Comparison of ENCODE assay signal across 8 mouse cellular contexts in genomic region chr11:60536180-60536858, GRCm38 (mm10). TPM values are rescaled to one million over a fixed set of nuclear protein-coding genes. Genes with fewer than 3 reads are reported as not detected.
DNase-seq lines count a peak whose midpoint lies in the region; ATAC-seq and TF ChIP-seq lines count a peak whose summit lies in the region.

Alkbh5 (plus strand) TSS chr11:60536381.

- peak within 1 kb of the TSS; percentile 98 for H3K27ac ChIP-seq in forebrain, embryonic 13.5 days
- H3K27ac ChIP-seq in heart, postnatal 0 days (ENCODE audit: low read depth), result peak within 1 kb of the TSS; percentile 99
- peak within 1 kb of the TSS; percentile 97 for H3K27ac ChIP-seq in liver, postnatal 0 days (ENCODE audit: low read depth)
- peak within 1 kb of the TSS; percentile 99 for H3K27ac ChIP-seq in neural tube, embryonic 13.5 days (replicated peaks)

- no peak for ATAC-seq in cerebellum, adult (ENCODE audit: insufficient number of reproducible peaks, low FRiP score, low TSS enrichment)
- ATAC-seq in forebrain, embryonic 13.5 days, result no peak
- no peak for ATAC-seq in heart, postnatal 0 days (ENCODE audit: insufficient read depth, low read depth)
- ATAC-seq in liver, postnatal 0 days, result no peak
- peak; percentile 21; the same call in 1 of the 2 replicates for ATAC-seq in neural tube, embryonic 13.5 days (ENCODE audit: low read depth)

- no peak for TF ChIP-seq CTCF in heart, postnatal 0 days (IDR thresholded peaks at IDR 0.05; ENCODE audit: low read depth)
- TF ChIP-seq CTCF in liver, postnatal 0 days (IDR thresholded peaks at IDR 0.05; ENCODE audit: low read depth), result no peak

- peak; percentile 31 for DNase-seq in cerebellum, adult 11 months
- DNase-seq in c-Kit-negative CD71-positive TER-119-positive erythroid progenitor cells, embryonic 14.5 days (ENCODE audit: low read depth, low spot score), result peak; percentile 54
- peak; percentile 37 for DNase-seq in heart, postnatal 0 days (ENCODE audit: low spot score)
- DNase-seq in layer of hippocampus, adult 18-20 months (ENCODE audit: low spot score in 2 of 2), result no peak
- peak; percentile 28 for DNase-seq in liver, postnatal 0 days

- WGBS in forebrain, embryonic 13.5 days, result 15% methylated on average over 9 of the region's 9 CpGs
- WGBS in heart, postnatal 0 days, result 20% methylated on average over 9 of the region's 9 CpGs
- WGBS in liver, postnatal 0 days (ENCODE audit: insufficient replicate concordance), result 32% methylated on average over 9 of the region's 9 CpGs
- WGBS in neural tube, embryonic 13.5 days, result 19% methylated on average over 9 of the region's 9 CpGs

- H3K9me3 ChIP-seq in forebrain, embryonic 13.5 days (replicated peaks), result no peaks in the 10 kb centered on the region
- H3K9me3 ChIP-seq in heart, postnatal 0 days (replicated peaks; ENCODE audit: control insufficient read depth, low read length), result no peaks in the 10 kb centered on the region
- H3K9me3 ChIP-seq in liver, postnatal 0 days (ENCODE audit: low read length), result no peaks in the 10 kb centered on the region
- H3K9me3 ChIP-seq in neural tube, embryonic 13.5 days, result no peaks in the 10 kb centered on the region

- H3K4me3 ChIP-seq in forebrain, embryonic 13.5 days, result peak within 1 kb of the TSS; percentile 93
- H3K4me3 ChIP-seq in heart, postnatal 0 days (ENCODE audit: low read depth, low read length), result peak within 1 kb of the TSS; percentile 95
- H3K4me3 ChIP-seq in liver, postnatal 0 days (ENCODE audit: low read depth, low read length), result peak within 1 kb of the TSS; percentile 64
- peak within 1 kb of the TSS; percentile 92 for H3K4me3 ChIP-seq in neural tube, embryonic 13.5 days

- no peaks in the 10 kb centered on the region; the same call in 1 of the 2 replicates for H3K36me3 ChIP-seq in forebrain, embryonic 13.5 days (ENCODE audit: poor library complexity, severe bottlenecking)
- H3K36me3 ChIP-seq in heart, postnatal 0 days (replicated peaks; ENCODE audit: control insufficient read depth, insufficient read depth, low read length), result no peaks in the 10 kb centered on the region
- H3K36me3 ChIP-seq in liver, postnatal 0 days (replicated peaks; ENCODE audit: insufficient read depth, low read length), result 0 out of 2 replicates have a peak, but pooled peaks cover 2% of the 10 kb centered on the region
- H3K36me3 ChIP-seq in neural tube, embryonic 13.5 days, result no peaks in the 10 kb centered on the region

- no peaks in the 10 kb centered on the region for H3K27me3 ChIP-seq in forebrain, embryonic 13.5 days
- H3K27me3 ChIP-seq in heart, postnatal 0 days (ENCODE audit: control insufficient read depth, insufficient read depth, low read length), result no peaks in the 10 kb centered on the region
- H3K27me3 ChIP-seq in liver, postnatal 0 days (ENCODE audit: insufficient read depth, low read length), result no peaks in the 10 kb centered on the region
- H3K27me3 ChIP-seq in neural tube, embryonic 13.5 days, result no peaks in the 10 kb centered on the region

- peak within 1 kb of the TSS; percentile 88 for H3K9ac ChIP-seq in forebrain, embryonic 13.5 days
- H3K9ac ChIP-seq in heart, postnatal 0 days (replicated peaks; ENCODE audit: low read depth, low read length), result peak within 1 kb of the TSS; percentile 89
- peak within 1 kb of the TSS; percentile 70 for H3K9ac ChIP-seq in liver, postnatal 0 days (replicated peaks)
- peak within 1 kb of the TSS; percentile 95 for H3K9ac ChIP-seq in neural tube, embryonic 13.5 days

- peak within 1 kb of the TSS; percentile 100 for H3K4me2 ChIP-seq in forebrain, embryonic 13.5 days
- H3K4me2 ChIP-seq in heart, postnatal 0 days (ENCODE audit: low read depth, low read length), result peak within 1 kb of the TSS; percentile 99
- H3K4me2 ChIP-seq in liver, postnatal 0 days (ENCODE audit: low read depth, low read length), result peak within 1 kb of the TSS; percentile 98
- peak within 1 kb of the TSS; percentile 100 for H3K4me2 ChIP-seq in neural tube, embryonic 13.5 days

- no peak for TF ChIP-seq EP300 in heart, postnatal 0 days (IDR thresholded peaks at IDR 0.05; ENCODE audit: low read depth)
- TF ChIP-seq EP300 in liver, postnatal 0 days (IDR thresholded peaks at IDR 0.05; ENCODE audit: low read depth), result no peak

- H3K4me1 ChIP-seq in forebrain, embryonic 13.5 days, result peaks cover 33% of the 10 kb centered on the region
- peaks cover 22% of the 10 kb centered on the region for H3K4me1 ChIP-seq in heart, postnatal 0 days (ENCODE audit: control insufficient read depth, insufficient read depth)
- H3K4me1 ChIP-seq in liver, postnatal 0 days (ENCODE audit: insufficient read depth), result peaks cover 27% of the 10 kb centered on the region
- peaks cover 41% of the 10 kb centered on the region for H3K4me1 ChIP-seq in neural tube, embryonic 13.5 days (replicated peaks)

RNA-seq across cellular contexts. Expression of gene Alkbh5, which starts in this region (rescaled TPM):
- polyA plus RNA-seq in forebrain, embryonic 13.5 days (2015; fragmentation: Nextera tagmentation; extraction: Ambion mirVana), result 30.2 and 31.5 TPM in 2 replicates
- 51.3 and 68.8 TPM in 2 replicates for total RNA-seq in heart, postnatal 0 days (2014; rRNA removed; ENCODE audit: low replicate concordance)
- 33.5 and 34.9 TPM in 2 replicates for polyA plus RNA-seq in heart, postnatal 0 days (2015; fragmentation: Nextera tagmentation; extraction: Ambion mirVana)
- total RNA-seq in layer of hippocampus, adult 18-20 months (2021), result 10 to 100 TPM; 62.2 to 63.2 TPM
- 16.7 and 19.1 TPM in 2 replicates for polyA plus RNA-seq in liver, postnatal 0 days (2015; fragmentation: Nextera tagmentation; extraction: Ambion mirVana)
- 22.3 and 24.2 TPM in 2 replicates for polyA plus RNA-seq in neural tube, embryonic 13.5 days (2015; fragmentation: Nextera tagmentation; extraction: Ambion mirVana)

Comparison
In these comparisons a context has a peak if more than half of its experiments do, and no peak if none do; other contexts are left out.
1. DNase-seq: peak in cerebellum, adult 11 months (single experiment), c-Kit-negative CD71-positive TER-119-positive erythroid progenitor cells, embryonic 14.5 days (single experiment), heart, postnatal 0 days (single experiment) and liver, postnatal 0 days (single experiment); none in layer of hippocampus, adult 18-20 months (0 of 2).
2. Peak in every context shown above with its lines, with median percentiles within 50 percentile points of each other: H3K27ac ChIP-seq, H3K4me2 ChIP-seq, H3K4me3 ChIP-seq and H3K9ac ChIP-seq.